Mouse (Mus musculus) embryonic fibroblast, embryonic 13.5 days (primary cell): ENCODE measurements around the gene Lgi4.

Experiments
- CTCF ChIP-seq: IDR thresholded peaks from 2 replicates; pipeline ENCODE4 v1.5.1; 2011; ENCODE audit warnings: mild to moderate bottlenecking, control low read depth, low read length, moderate library complexity, borderline replicate concordance; ENCODE audit not compliant: insufficient read depth
- POLR2A ChIP-seq: IDR thresholded peaks from 2 replicates; pipeline ENCODE4 v1.6.1; 2011; ENCODE audit warnings: low read depth, mild to moderate bottlenecking, control low read depth, low read length, moderate library complexity

DNA sequence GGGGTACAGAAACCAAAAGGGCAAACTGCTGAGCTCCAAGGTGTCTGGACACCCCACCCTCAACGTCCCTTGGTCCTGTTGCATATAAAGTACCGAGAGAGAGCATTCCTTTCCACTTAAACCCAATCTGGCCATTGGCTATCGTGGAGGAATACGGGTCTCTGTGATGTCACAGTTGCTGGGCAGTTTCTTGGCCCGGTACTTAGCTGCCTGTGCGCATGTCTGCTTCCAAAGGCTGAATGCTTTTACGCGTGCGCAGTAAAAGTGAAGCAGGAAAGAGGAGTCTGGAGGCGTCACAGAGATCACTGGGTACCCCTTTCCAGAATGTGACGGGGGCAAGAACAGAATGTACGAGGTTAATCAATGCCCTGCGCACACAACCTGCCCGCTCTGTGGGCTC is 10.3 kb downstream of the Lgi4 start:
- TF ChIP-seq CTCF (no peak), POLR2A (no peak)
